Mouse (Mus musculus): Measurements from ENCODE around the gene Gm20816.
"Not testable (repeated sequence)": the region's sequence is repeated elsewhere in the genome, so short reads cannot be mapped to it uniquely, and the experiment has no call there.

The Gm20816 gene

GRCm38 (mm10) chrY:68537655-68538054 is at the start of gene Gm20816:
Gm20816 (plus strand) TSS chrY:68537955.
- not testable (repeated sequence) for DNase-seq (ENCODE audit: low spot score in 2 of 2)

All from thymus, postnatal 10 days (tissue).